Mouse (Mus musculus) spleen, postnatal 4 days (tissue): ENCODE measurements at regions not wholly inside any gene's neighbourhood (a gene's known extent, or its start where the extent isn't known, plus 50 kb on each side); places are given as distances from the start of the nearest gene placed in this dataset.

ENCODE experiments used
- DNase-seq, 2 experiments: peaks; one replicate each; pipeline ENCODE4 v3.0.0; 2022; ENCODE audit warnings: low spot score in 2 of 2

DNA sequence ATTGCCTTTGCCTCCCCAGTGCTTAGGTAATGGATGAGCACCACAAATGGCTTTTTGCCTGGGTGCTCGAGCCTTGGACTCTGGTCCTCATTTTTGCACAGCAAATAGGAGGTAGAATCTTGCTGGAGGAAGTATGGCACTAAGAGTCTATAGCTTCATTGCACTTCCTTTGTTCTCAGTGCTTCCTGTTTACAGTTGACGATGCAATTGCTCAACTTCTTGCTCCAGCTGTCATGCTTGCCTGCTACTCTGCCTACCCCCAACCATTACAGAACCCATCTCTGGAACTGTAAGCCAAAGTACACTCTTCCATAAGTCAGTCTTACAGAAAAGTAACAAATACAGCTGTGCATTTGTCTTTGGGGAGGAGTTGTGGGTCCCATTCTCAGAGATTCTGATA is 79.8 kb upstream of the Slc7a14 start:
- no peak for DNase-seq

DNA sequence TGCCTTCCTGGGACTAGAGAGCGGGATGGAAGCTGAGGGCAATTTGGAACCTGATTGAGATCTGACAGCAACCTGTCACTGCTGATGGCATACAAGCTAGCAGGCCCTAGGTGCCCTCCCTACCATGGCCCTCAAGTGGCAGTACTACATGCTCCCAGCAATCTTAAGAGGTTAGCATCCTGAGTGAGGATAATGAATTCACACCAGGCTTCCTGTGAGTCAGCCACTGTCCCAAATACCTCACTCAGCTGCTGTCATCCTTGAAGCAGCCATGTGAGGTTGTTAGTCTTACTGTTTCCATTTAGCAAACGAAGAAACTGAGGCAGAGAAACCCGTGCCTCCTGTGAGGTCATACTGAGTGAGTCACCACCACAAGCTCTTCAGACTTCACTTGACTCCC is 65.5 kb upstream of the Slc7a14 start:
- no peak for DNase-seq

DNA sequence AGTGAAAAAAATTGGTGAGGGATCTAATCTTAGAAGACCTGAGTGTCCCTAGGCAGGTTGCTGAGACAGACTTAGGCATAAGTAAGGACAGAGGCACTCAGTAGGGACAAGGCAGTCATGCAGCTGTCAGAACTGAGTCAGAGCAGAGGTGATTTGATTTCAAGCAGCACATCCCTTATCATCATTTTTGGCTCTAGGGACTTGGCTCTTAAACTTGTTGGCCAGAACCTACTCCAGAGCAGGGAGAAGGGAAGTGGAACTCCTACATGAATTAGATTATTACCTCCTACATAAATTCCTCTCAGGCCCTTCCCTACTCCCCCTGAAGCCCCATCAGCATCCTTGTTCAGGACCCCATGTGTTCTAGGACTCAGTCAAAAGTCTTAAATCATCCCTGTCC is 63.9 kb upstream of the Slc7a14 start:
- DNase-seq = peak in 1 of 2 experiments; percentile 24

DNA sequence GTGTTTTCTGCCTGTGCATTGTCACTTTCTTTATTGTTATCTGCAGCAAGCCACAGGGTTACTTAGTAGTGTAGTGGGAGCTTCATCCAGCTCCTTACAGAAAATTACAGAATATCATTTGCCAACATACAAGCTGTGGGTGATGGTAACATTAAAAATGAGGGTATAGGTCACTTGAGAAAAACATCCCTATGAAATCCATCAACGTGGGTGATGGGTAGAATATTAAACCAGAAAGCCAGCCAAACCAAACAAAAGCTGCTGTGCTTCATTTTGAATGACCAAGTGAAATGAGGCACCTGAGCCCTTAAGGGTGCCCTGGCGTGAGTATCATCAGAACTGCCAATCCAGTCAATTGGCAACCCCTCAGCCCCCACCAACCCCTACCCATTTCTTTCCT is 58.1 kb upstream of the Slc7a14 start:
- no peak for DNase-seq
